Mouse (Mus musculus): ENCODE measurements around the gene Slc35b4.

Gene Slc35b4

GRCm38 (mm10) chr6:34124401-34124800 is 52.5 kb downstream of the Slc35b4 start:
- DNase-seq (ENCODE audit: low spot score) = no peak

DNA sequence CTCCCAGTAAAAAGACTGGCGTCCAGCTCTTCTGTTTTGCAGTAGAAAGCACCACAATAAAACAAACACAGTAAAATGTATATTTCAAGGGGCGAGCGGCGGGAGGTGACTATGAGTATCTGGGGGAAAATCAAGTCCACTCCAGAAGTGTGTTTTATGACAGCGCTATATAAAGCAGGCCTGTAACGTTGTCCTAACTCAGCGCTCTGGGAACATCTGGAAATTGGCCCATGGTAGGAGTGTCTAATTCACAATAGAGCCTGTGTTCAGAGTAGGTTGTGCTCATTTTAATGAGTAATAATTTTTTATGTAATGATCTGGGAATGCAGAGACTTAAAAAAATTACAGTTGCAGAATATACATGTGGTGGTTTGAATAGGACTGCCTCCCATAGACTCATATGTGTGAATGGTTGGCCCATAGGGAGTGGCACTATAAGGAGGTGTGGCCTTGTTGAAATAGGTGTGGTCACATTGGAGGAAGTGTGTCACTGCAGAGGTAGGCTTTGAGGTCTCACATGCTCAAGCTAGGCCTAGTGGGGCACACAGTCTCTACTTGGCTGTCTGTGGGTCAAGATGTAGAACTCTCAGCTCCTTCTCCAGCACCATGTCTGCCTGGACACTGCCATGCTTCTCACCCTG is 60.0 kb downstream of the Slc35b4 start:
- DNase-seq (ENCODE audit: low spot score) = no peak

DNA sequence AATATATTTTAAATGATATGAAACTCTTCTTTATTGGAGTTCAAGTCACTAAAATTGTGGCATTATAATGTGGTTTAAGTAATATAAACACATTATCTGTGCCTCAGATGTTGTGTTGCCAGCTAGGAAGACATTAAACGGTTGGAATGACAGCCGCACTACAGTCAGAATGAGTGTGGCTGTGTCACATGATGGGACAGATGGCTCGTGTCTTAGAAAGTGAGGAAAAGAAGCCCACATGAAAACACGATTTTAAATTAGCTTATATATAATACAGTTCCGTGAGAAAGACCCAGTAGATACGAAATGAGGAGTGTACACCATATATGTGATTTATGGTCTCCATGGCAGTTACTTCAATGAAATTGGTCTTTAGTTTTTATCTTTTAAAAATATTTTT is 65.5 kb downstream of the Slc35b4 start:
- no peak for DNase-seq (ENCODE audit: low spot score)

- no peak for DNase-seq (ENCODE audit: low spot score)
Measured at GRCm38 (mm10) chr6:34110571-34110970, 66.3 kb downstream of the Slc35b4 start.

Data from ovary, postnatal 14 days (tissue).